Comparison of ENCODE assay signal across 8 mouse cellular contexts in the genomic region with DNA sequence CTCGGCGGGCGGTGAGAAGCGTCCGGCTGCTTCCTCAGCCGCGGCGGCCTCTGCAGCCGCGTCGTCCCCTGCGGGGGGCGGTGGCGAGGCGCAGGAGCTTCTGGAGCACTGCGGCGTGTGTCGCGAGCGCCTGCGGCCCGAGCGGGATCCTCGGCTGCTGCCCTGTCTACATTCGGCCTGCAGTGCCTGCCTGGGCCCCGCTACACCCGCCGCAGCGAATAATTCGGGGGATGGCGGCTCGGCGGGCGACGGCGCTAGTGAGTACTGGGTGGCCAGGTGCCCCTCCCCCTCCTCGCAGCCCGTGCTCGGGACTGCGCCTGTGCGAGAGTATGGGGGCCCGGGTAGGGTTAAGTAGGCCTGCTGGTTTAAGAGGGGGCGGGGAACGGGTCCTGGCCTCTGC. TPM values are rescaled to one million over a fixed set of nuclear protein-coding genes. Genes with fewer than 3 reads are reported as not detected.
DNase-seq lines count a peak whose midpoint lies in the region; ATAC-seq lines count a peak whose summit lies in the region.

No protein-coding gene starts in this region.

- peak overlapping the region; percentile 100 for H3K27ac ChIP-seq in forebrain, embryonic 16.5 days (ENCODE audit: low read length)
- H3K27ac ChIP-seq in hindbrain, embryonic 10.5 days = peak overlapping the region; percentile 99

- H3K36me3 ChIP-seq in forebrain, embryonic 16.5 days (ENCODE audit: control insufficient read depth, insufficient read depth) = peaks cover 37% of the 10 kb centered on the region
- H3K36me3 ChIP-seq in hindbrain, embryonic 10.5 days = peaks cover 47% of the 10 kb centered on the region

- H3K4me1 ChIP-seq in forebrain, embryonic 16.5 days (replicated peaks; ENCODE audit: control insufficient read depth, insufficient read depth, low read length) = peaks cover 28% of the 10 kb centered on the region
- H3K4me1 ChIP-seq in hindbrain, embryonic 10.5 days (replicated peaks) = peaks cover 32% of the 10 kb centered on the region

- WGBS in forebrain, embryonic 16.5 days = 0% methylated on average over 39 of the region's 44 CpGs
- WGBS in hindbrain, embryonic 10.5 days = 0% methylated on average over 44 of the region's 44 CpGs

- no peaks in the 10 kb centered on the region for H3K27me3 ChIP-seq in forebrain, embryonic 16.5 days (replicated peaks; ENCODE audit: control insufficient read depth, insufficient read depth, low read length)
- H3K27me3 ChIP-seq in hindbrain, embryonic 10.5 days (ENCODE audit: insufficient read depth, poor library complexity, severe bottlenecking) = no peaks in the 10 kb centered on the region

- peak overlapping the region; percentile 97 for H3K4me2 ChIP-seq in forebrain, embryonic 16.5 days (ENCODE audit: low read length)

- peak overlapping the region; percentile 90 for H3K4me3 ChIP-seq in forebrain, embryonic 16.5 days (replicated peaks; ENCODE audit: low read length)
- H3K4me3 ChIP-seq in hindbrain, embryonic 10.5 days = peak overlapping the region; percentile 97

- ATAC-seq in forebrain, embryonic 16.5 days = peak; percentile 54

- peak; percentile 80 for DNase-seq in ES-CJ7 (ENCODE audit: low read depth, low spot score)
- DNase-seq in cerebellum, adult 11-12 months = peak; percentile 91
- peak; percentile 83 for DNase-seq in hindbrain, embryonic 10.5 days (ENCODE audit: low spot score)
- peak; percentile 89 to 93 for DNase-seq in layer of hippocampus, postnatal 10 days (ENCODE audit: low spot score in 2 of 2)
- DNase-seq in lung, postnatal 10 days = peak; percentile 83
- peak; percentile 81 for DNase-seq in retina, embryonic 14.5 days (ENCODE audit: low spot score)
- peak; percentile 79 to 85 for DNase-seq in thymus, postnatal 36 days

- H3K9me3 ChIP-seq in forebrain, embryonic 16.5 days (ENCODE audit: control insufficient read depth, low read length) = no peaks in the 10 kb centered on the region
- no peaks in the 10 kb centered on the region for H3K9me3 ChIP-seq in hindbrain, embryonic 10.5 days

- H3K9ac ChIP-seq in forebrain, embryonic 16.5 days (replicated peaks; ENCODE audit: low read depth, low read length) = peak overlapping the region; percentile 90

RNA-seq across cellular contexts. Expression of a gene that starts 9.8 kb away (rescaled TPM):
- polyA plus RNA-seq in forebrain, embryonic 16.5 days (2015; fragmentation: Nextera tagmentation; extraction: Ambion mirVana) = 170 and 175 TPM in 2 replicates
- polyA plus RNA-seq in hindbrain, embryonic 10.5 days (2016; fragmentation: Nextera tagmentation; extraction: Ambion mirVana) = 113 and 144 TPM in 2 replicates
- total RNA-seq in layer of hippocampus, postnatal 10 days (2021) = 100 to 1,000 TPM; 133 to 151 TPM

RNA-seq across cellular contexts. Expression of a gene that starts 13.3 kb away (rescaled TPM):
- polyA plus RNA-seq in forebrain, embryonic 16.5 days (2015; fragmentation: Nextera tagmentation; extraction: Ambion mirVana) = 66.8 and 67.7 TPM in 2 replicates
- 126 and 157 TPM in 2 replicates for polyA plus RNA-seq in hindbrain, embryonic 10.5 days (2016; fragmentation: Nextera tagmentation; extraction: Ambion mirVana)
- 100 to 1,000 TPM; 198 to 220 TPM for total RNA-seq in layer of hippocampus, postnatal 10 days (2021)

RNA-seq across cellular contexts. Expression of a gene that starts 15.0 kb away (rescaled TPM):
- 43.0 and 44.1 TPM in 2 replicates for polyA plus RNA-seq in forebrain, embryonic 16.5 days (2015; fragmentation: Nextera tagmentation; extraction: Ambion mirVana)
- 31.3 and 34.4 TPM in 2 replicates for polyA plus RNA-seq in hindbrain, embryonic 10.5 days (2016; fragmentation: Nextera tagmentation; extraction: Ambion mirVana)
- total RNA-seq in layer of hippocampus, postnatal 10 days (2021) = 10 to 100 TPM; 25.8 to 27.3 TPM

RNA-seq across cellular contexts. Expression of a gene that starts 25.9 kb away (rescaled TPM):
- polyA plus RNA-seq in forebrain, embryonic 16.5 days (2015; fragmentation: Nextera tagmentation; extraction: Ambion mirVana) = 230 and 237 TPM in 2 replicates
- polyA plus RNA-seq in hindbrain, embryonic 10.5 days (2016; fragmentation: Nextera tagmentation; extraction: Ambion mirVana) = 373 and 399 TPM in 2 replicates
- 100 to 1,000 TPM; 279 to 301 TPM for total RNA-seq in layer of hippocampus, postnatal 10 days (2021)

RNA-seq across cellular contexts. Expression of a gene that starts 26.8 kb away (rescaled TPM):
- polyA plus RNA-seq in forebrain, embryonic 16.5 days (2015; fragmentation: Nextera tagmentation; extraction: Ambion mirVana) = 0.21 and 0.75 TPM in 2 replicates
- polyA plus RNA-seq in hindbrain, embryonic 10.5 days (2016; fragmentation: Nextera tagmentation; extraction: Ambion mirVana) = 0.11 and 0.26 TPM in 2 replicates
- not detected for total RNA-seq in layer of hippocampus, postnatal 10 days (2021)

Comparison
In these comparisons a context has a peak if more than half of its experiments do, and no peak if none do; other contexts are left out.
1. Peak in every context shown above with its lines: DNase-seq, ATAC-seq, H3K4me3 ChIP-seq and H3K27ac ChIP-seq.